Mouse (Mus musculus): ENCODE data around the gene Mpzl3.
A peak's percentile ranks its signal among the peaks of the same experiment; 100 is the strongest.

Mpzl3 gene

GRCm38 (mm10) chr9:45042947-45043346 lies 12.0 kb upstream of the Mpzl3 start:
- DNase-seq (ENCODE audit: low spot score in 2 of 2), result no peak

GRCm38 (mm10) chr9:45046973-45047372 lies 8.0 kb upstream of the Mpzl3 start:
- DNase-seq (ENCODE audit: low spot score in 2 of 2), result no peak

- peak in 1 of 2 experiments; percentile 5 for DNase-seq (ENCODE audit: low spot score in 2 of 2)
These were observed 6.5 kb upstream of the Mpzl3 start for GRCm38 (mm10) chr9:45048511-45048910.

GRCm38 (mm10) chr9:45049731-45050130 lies 5.3 kb upstream of the Mpzl3 start:
- DNase-seq (ENCODE audit: low spot score in 2 of 2), result no peak

DNA sequence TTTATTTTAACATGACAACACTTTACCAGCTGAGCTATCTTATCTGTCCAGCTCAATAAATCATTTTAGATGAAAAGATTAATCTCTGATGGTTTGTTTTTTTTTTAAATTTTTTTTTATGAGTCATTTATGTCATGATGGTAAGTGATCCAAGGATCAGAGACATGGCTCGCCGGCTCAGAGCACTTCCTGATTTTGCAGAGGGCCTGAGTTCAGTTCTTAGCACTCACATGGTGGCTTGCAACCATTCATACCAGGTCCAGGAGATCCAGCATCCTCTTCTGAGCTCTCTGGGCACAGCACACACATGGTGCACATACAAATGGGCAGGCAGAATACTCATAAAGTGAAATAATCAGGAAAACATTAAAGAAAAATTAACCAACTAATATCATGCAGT lies 4.7 kb upstream of the Mpzl3 start:
- DNase-seq (ENCODE audit: low spot score in 2 of 2), result no peak

- DNase-seq (ENCODE audit: low spot score in 2 of 2), result no peak
These were observed 3.4 kb downstream of the Mpzl3 start for GRCm38 (mm10) chr9:45058304-45058940.

DNA sequence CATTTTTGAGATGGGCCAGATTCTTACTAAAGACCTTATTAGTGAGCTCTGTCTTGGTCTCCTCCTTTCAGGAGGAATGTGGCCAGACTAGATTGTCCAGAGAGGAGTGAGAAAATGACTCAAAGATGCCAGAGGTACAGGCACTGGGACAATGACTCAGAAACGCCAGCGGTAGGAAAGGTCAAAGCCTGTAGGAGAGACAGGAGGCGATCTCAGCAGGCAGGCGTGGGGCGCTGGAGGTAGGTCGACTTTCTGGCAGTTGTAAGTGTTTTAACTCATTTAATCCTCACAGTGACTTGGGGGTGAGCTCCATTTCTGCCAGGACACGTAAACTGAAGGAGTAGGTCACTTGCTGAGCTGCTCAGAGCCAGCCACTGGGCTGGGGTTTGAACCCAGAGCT lies 5.2 kb downstream of the Mpzl3 start:
- no peak for DNase-seq (ENCODE audit: low spot score in 2 of 2)

DNA sequence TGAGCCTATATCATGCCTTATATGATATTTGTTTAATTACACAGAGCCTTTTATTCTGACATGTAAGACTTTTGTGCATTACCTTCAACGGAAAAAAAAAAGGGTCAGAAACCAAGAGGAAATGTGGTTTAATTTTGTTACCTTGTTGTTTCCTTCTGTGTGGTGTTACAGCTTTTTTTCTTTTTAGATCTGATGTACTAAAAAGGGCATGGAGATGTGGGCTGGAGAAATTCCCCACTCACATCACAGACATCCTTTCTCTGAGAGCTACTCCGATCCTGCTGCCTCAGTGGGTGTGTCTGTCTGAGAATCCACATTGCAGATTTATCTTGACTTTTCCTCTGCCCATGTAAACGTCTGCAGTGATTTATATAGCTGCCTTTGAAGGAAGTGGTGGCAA lies 7.7 kb downstream of the Mpzl3 start:
- DNase-seq (ENCODE audit: low spot score in 2 of 2), result no peak

DNA sequence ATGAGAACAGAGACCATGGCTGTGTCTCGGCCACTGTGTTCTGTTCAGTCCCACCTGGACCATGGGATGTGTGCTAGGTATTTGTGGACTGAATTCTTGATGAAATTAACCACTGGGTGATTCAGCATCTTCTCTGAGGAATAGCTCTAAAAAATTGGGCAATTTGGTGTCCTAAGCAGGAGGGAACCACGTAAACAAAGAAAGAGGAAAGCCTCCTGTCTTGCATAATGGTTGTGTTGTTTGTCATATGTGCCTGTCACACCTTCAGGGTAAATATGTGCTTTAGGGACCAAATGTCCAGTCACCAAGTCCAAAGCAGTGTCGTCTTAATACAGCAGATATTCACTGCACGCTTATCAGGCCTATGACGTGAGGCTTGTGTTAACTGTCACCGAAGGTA lies 9.4 kb downstream of the Mpzl3 start:
- DNase-seq (ENCODE audit: low spot score in 2 of 2), result no peak

GRCm38 (mm10) chr9:45066735-45067134 lies 11.7 kb downstream of the Mpzl3 start:
- no peak for DNase-seq (ENCODE audit: low spot score in 2 of 2)

GRCm38 (mm10) chr9:45071800-45072199 lies 16.8 kb downstream of the Mpzl3 start:
- DNase-seq (ENCODE audit: low spot score in 2 of 2), result no peak

DNA sequence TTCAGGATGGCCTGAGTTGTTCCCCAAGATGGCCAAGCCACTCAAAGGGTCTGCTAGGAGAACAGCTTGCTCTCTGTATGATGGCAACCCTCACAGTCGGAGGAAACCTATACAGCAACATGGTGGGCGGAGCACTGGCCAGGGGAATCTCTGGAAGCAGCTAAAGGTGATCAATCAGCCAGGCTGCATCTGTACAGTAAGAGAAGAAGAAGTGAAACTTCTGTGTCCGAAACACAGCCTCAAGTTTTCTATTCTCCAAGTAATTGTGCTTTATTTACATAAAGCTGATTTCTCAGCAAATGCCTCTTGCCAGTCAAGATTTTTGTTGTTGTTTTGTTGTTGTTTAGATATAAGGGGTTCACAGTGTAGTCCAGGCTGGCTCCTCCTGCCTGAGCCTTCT lies 22.9 kb downstream of the Mpzl3 start:
- DNase-seq (ENCODE audit: low spot score in 2 of 2), result no peak

GRCm38 (mm10) chr9:45079011-45079410 lies 24.0 kb downstream of the Mpzl3 start, which contains the start of gene Jaml:
TSS of gene Jaml (plus strand) at chr9:45079183.
- DNase-seq (ENCODE audit: low spot score in 2 of 2), result no peak

GRCm38 (mm10) chr9:45083132-45083531 lies 28.1 kb downstream of the Mpzl3 start:
- no peak for DNase-seq (ENCODE audit: low spot score in 2 of 2)

- no peak for DNase-seq (ENCODE audit: low spot score in 2 of 2)
These were observed 29.6 kb downstream of the Mpzl3 start for GRCm38 (mm10) chr9:45084556-45084955.

GRCm38 (mm10) chr9:45085741-45086690 lies 31.0 kb downstream of the Mpzl3 start:
- no peak for DNase-seq (ENCODE audit: low spot score in 2 of 2)

DNA sequence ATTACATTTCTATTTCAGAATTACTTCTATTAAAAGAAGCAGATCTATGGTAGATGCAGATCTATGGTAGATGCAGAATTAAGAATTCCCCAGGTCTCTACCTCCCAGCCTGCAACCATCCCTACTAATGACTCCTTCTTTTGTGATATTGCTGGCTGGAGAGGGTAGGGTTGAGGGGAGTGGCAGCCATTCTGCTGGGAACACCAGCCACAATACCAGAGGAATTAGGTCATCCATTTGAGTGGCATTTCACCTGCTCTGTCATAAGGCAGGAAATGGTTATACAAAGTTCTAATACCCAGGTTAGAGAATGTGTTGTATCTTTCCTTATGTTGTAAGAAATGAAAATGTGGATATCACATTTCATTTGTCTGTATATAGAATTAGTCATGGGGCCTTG lies 33.1 kb downstream of the Mpzl3 start:
- no peak for DNase-seq (ENCODE audit: low spot score in 2 of 2)

- no peak for DNase-seq (ENCODE audit: low spot score in 2 of 2)
These were observed 35.8 kb downstream of the Mpzl3 start for GRCm38 (mm10) chr9:45090811-45091210.

- no peak for DNase-seq (ENCODE audit: low spot score in 2 of 2)
These were observed 37.7 kb downstream of the Mpzl3 start for GRCm38 (mm10) chr9:45092641-45093040.

DNA sequence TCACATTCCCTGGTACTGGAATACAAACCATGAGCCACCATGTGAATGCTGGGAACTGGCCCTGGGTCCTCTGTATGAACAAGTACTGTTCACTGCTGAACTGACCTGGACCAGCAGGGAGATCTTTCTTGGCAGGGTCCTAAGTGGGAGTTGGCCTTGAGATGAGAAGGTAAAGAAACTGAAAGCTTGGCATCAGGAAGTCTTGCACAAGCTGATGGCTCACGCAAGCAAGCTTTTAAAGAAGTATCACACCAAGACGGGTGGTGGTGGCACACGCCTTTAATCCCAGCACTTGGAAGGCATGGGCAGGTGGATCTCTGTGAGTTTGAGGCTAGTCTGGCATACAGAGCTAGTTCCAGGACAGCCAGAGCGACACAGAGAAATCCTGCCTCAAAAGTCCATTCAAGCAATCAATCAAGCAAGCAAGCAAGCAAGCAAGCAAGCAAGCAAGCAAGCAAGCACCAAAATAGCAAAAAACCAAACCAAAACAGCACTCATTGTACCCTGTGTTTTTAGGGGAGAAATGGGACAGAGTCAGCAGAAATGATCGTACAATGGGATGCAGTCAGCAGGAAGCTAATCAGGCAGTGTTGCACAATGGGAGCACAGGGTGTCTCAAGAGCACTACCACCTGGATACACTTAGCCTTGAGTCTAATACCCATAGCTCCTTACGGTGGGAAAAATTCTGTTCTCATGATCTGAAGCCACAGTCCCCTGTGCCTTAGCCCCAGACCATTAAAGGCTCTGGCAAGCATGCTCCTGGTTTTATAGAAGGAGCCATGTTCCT lies 40.4 kb downstream of the Mpzl3 start:
- DNase-seq (ENCODE audit: low spot score in 2 of 2), result no peak

- no peak for DNase-seq (ENCODE audit: low spot score in 2 of 2)
These were observed 42.9 kb downstream of the Mpzl3 start for GRCm38 (mm10) chr9:45097877-45098276.

- DNase-seq (ENCODE audit: low spot score in 2 of 2), result no peak
These were observed 43.4 kb downstream of the Mpzl3 start for GRCm38 (mm10) chr9:45098426-45098825.
